Mouse (Mus musculus) liver, adult (tissue): ENCODE results near the gene Prkar2b.

ENCODE experiments used
- GATA4 ChIP-seq: IDR thresholded peaks from 2 replicates; pipeline ENCODE4 v1.6.1; 2014; ENCODE audit warnings: mild to moderate bottlenecking, low read length; ENCODE audit not compliant: insufficient replicate concordance

The Prkar2b gene

DNA sequence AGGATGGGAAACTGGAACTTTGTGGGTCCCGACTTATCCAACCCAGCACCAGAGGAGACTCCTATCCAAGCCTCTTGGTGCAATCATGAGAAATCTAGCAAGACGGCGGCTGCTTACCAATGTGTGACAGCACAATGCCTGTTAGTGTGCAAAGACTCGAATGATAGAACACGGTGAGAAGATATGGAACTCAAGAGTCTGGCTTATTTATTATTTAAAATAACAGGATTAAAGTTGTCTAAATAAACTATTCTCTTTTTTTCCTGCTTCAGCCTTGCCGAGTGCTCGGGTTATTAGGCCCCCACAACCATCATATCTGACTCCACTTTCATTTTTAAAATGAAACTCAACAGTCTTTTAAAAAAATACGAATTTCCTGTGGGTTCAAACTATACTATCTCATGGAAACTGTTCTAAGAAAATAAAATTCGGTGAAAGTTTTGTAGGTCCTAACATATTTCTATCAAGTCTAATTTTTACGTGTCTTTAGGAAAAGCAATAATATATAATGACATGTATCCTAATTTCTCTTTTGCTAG, 54.6 kb downstream of the Prkar2b start:
- TF ChIP-seq GATA4: no peak

DNA sequence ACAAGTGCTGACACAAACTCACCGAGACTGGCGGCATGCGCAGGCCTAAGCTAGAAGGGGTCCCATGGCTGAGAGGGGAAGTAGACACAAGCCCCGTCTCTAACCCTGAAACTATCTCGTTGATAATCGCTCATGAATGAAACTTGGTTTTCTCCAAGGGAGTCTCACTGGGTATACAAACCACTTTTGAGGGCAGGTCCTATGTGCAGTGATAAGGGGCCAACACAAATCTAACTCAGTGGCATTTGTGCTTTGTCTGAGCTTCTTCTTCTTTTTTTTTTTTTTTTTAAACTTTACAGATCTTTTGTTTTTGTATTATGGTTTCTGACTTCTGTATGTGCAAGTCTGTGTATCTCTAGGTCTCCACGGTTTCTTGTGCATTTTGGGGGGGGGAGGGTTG, 60.6 kb downstream of the Prkar2b start:
- TF ChIP-seq GATA4: no peak

DNA sequence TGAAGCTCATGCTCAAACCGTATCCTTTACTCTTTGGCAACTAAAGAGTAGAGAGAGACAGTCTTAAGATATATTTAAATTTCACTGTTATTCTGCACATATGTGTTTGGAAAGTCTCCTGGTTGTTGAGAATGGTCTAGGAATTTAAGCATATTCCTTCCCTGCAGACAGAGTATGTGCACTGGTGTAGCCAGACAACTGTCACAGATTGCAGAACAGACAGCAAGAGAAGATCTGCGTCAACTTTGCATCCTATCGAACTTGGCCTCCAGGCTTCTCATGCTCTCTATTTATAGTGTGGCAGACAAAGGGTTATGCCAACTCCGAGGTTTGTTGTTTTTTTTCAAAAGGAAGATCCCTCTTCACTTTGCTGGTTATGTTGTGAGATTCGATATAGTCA, 62.4 kb downstream of the Prkar2b start:
- TF ChIP-seq GATA4: no peak

DNA sequence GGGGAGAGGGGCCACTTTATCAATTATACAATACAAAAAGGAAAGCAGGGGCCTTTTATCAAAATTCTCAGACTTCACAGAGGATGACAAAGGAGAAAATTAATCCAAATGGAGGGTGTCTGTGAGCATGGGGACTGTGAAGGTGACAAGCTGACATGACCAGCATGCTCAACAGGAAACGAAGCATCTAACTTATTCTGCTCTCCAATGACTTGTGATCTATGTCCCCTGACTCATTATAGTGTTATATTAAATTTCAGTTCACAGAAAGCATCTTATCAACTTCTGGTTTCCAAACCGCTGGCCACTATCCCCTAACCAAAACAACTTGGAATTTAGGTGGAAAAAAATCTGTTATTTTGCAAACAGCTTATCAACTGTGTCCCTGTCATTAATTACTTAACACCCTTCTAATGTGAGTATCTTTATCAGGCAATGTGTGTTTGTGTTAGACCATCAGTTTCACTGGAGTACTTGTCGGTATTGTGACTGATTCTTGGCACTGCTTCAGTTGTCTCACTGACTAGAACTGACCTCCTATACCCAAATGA, 63.7 kb downstream of the Prkar2b start:
- TF ChIP-seq GATA4: no peak

DNA sequence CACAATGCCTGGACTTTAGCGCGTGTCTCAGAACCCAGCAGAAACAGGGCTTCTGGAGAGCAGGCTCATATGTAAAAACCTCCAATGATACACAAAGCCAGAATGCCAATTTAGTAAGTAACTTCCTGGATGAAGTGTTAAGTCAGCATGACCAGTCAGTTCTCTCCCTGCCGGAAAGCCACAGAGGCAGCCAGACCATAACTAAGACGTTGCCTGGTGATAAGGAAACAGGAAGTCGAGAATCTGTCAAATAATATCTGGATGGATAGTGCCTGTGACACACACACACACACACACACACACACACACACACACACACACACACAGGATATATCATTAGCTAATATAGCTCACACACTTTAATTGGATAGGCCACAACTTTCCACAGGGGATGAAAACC, 64.2 kb downstream of the Prkar2b start:
- TF ChIP-seq GATA4: peak; percentile 85

DNA sequence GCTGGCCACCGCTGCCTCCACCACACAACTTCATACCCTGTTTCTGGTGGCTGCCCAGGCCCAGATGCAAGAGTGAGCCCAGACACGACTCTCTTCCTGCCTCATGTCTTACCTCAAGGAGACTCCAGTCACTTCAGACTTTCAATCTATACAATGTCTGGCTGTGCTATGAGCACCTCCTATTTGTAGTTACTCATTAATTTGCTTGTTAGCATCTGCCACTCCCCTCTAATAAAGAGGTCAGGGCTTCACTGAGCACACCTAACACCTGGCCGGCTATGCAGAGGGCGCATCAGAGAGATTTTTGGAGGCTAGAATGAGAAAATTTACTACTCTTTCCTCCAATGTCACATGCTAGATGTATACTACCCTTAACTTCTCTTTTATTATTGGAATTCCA, 70.5 kb downstream of the Prkar2b start:
- no peak for TF ChIP-seq GATA4

DNA sequence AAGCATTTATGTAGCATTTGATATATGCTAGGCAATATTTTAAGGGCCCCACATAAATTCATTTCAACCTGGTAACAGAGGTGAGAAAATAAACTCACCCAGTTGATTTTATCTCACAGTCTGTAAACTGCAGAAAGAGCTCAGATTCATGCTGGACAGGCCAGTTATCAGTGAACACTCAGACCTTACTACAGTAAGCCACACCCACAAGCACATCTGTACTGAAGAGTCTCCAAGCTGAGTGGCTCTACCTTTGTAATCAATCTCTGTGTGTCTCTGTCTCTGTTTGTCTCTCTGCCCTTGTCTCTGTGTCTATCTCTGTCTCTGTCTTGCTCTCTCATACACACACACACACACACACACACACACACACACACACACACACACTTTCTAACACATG, 71.4 kb downstream of the Prkar2b start:
- no peak for TF ChIP-seq GATA4

DNA sequence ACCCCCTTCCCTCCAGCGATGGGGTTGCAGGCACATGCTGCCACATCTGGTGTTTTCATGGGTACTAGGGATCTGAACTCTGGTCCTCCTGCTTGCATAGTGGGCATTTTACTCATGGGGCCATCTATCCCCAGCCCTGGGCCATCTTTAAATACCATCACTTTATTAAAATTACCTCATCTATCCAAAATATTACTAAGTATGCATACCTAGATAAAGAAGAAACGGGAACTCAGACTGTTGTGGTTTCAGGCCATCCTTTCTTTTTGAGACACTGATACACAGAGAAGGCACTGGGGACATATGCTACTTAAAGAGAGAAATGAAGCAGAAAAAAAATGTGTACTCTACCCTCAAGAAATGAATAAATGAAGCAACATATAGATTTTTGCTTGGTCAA, 74.6 kb downstream of the Prkar2b start:
- no peak for TF ChIP-seq GATA4

DNA sequence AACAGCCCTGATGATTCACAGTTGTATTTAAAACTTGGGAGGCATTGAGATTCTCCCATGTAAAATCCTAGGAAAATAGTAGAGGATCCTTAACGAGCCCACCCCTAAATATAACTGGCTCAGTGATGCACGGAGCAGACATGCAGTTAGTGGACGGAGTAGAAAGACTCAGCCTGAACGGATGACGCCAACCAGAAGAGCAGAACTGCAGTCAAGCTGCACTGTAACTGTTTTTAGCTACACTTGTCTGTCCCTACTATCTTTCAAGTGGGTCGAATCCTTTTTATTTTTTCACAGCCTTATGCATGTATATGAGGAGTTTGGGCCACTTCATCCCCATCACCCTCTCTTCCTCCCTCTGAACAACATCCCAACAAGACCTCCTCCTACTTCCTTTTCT, 75.4 kb downstream of the Prkar2b start:
- TF ChIP-seq GATA4: no peak

DNA sequence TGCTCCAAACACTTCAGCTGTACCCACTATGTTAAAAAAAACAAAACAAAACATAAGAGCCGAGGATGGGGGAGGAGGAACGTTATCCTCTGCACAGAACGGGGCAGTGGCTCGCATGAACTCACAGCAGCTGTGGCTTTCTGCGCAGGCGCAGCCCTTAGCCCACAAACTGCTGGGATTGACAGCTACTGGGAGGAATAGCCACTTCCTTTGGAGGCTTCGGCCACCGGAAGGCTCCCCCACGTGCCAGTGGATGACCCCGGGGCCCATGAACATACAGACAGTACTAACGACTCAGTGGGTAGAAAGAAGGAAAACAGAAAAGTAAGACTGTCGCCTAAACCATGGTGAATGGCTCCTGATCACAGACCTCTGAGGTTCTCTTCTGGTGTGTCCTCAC, 76.4 kb downstream of the Prkar2b start:
- no peak for TF ChIP-seq GATA4

DNA sequence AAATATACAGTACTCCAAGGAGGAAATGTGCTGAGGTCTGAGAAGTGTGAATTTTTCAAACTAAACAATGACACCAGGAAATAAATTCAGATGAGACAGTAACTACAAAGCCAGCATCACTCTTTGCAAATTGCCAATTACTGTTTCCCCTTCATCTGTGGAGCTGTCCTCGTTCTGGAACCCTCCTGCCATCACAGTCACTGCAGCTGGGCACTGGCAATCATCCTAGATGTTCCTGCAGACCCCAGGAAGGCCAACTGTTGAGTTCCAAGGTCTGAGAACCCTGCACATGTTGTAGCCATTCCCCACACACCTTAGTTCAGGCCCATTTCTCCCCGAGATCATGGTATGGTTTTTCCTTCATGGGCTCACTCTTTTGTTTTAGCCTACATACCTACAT, 76.9 kb downstream of the Prkar2b start:
- no peak for TF ChIP-seq GATA4

DNA sequence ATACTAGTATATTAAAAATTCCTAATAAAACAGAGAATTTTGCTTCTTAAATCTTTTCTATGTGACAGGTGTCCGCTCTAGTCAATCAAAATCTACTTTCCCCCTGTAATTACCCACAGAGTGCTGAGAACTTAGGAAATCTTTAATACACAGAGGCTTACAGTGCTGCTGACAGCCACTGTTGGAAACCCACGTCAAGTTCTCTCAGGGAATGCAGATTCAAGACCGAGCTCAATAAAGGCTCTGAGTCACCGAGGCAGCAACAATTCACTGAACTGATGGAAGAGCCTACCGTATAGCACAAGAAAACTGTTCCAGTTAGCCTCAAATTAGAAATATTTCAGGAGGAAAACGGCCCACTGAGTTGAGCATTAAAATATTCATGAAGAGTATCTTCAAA, 77.3 kb downstream of the Prkar2b start:
- TF ChIP-seq GATA4: no peak

DNA sequence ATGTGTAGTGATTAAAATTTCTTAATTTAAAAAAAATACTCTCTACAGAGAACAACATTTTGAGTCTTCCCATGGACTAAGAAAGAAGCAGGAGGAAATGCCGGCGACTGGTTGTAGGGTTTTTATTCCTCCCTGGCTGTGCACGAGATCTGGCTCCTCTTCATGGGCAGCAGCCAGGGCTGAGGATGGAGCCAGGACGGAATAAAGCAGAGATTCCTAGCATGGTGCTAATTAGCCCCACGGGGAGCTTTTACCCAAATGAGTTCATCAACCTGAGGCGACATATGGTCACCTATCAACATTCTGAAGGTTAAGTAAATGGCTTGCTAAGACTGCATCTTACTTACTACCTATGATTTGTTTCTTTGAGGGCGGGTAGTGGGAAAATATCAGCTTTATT, 77.9 kb downstream of the Prkar2b start:
- TF ChIP-seq GATA4: no peak

DNA sequence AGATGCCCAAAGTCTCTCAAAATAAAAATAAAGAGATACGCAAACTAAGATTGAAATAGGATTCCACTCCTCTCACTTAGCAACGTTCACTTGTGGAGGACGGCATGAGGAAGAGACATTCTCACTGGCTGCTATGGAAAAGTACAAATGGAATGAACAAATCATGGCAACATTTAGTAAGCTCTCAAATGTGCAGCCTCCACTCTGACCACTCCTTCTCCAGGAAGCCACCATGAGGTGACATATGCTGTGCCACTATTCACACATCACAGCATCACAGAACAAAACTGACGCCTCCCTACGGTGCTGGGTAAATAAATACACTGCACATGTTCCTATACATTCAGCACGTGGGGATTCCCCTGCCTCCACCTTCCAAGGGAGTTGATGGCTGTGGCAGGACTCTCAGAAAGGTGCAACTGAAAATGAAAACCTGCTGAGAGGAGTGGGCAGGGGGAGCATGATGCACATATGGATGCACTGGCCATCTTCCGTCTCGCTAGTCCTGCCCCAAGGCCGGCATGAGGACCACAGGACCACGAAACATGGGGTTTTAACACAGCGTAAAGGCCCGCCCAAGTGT, 83.4 kb downstream of the Prkar2b start:
- TF ChIP-seq GATA4: no peak

DNA sequence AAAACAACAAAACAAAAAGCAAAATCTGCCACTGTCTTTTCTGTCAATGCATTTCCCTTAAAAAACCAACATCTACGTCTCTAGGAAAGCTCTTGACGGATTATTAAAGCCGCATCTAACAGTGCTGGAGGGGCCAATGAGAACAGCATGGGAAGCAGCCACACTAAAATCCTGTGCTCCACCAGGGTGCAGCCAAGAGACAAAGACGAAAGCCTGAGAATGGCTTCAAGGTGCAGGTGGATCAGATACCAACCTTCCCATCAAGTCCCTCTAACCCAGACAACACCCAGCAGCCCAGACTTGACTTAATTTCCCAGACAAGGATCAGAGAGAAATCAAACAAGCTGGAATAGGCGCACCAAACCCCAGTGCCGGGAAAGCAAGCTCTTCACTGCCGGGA, 84.6 kb downstream of the Prkar2b start:
- no peak for TF ChIP-seq GATA4

DNA sequence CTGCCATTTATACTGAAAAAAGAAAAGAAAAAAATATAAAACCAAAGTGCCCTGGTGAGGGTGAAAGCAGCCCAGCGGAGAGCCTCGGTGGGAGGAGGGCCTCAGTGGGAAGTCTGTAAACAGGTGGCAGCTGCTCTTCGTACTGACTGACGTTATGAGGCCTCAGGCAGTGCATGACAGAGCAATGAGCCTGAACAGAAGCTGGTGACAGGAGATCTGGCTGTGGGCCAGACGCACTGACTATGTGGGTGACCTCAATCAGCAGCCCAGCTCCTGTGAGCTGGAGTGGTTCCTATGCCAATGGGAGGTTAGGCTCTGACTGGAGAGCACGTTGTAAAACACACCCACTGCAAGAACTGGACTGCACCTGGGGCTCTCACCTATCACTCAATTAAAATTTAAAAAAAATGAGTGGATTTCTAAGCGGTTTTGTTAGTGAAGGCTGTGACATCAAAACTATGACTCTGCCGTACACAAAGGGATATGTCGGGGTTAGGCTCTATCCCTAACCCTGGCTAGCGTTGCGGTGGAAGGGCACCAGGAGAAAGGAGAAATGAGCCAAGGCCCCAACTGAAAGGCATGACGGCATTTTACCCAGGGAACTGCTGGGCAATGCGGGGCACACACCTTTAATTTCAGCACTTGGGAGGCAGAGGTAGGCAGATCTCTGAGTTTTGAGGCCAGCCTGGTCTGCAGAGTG, 87.5 kb downstream of the Prkar2b start:
- no peak for TF ChIP-seq GATA4
